Mouse (Mus musculus): ENCODE results near the gene Lamc3.
"Not testable (repeated sequence)": the region's sequence is repeated elsewhere in the genome, so short reads cannot be mapped to it uniquely, and the experiment has no call there.

The Lamc3 gene

DNA sequence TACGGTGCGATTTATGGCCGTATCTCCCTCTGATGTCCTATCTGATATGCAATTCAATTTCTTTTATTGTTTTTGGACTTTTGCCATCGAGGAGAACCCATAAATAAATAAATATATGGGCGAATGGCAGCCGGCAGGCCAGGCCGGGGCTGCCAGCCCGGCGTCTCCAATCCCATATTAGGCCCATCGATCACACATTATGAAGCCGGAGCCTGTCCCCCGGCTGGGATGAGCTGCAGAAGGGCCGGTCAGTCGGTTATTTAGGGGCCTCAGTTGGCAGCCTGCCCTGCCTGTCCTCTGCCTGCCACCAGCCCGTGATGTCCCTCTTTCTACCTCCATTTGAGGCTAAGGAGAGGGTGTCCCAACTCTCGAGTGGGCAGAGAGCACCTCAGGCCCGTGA lies 8.5 kb upstream of the Lamc3 start:
- DNase-seq = no peak

GRCm38 (mm10) chr2:31880868-31881267 lies 6.2 kb upstream of the Lamc3 start:
- DNase-seq = no peak

DNA sequence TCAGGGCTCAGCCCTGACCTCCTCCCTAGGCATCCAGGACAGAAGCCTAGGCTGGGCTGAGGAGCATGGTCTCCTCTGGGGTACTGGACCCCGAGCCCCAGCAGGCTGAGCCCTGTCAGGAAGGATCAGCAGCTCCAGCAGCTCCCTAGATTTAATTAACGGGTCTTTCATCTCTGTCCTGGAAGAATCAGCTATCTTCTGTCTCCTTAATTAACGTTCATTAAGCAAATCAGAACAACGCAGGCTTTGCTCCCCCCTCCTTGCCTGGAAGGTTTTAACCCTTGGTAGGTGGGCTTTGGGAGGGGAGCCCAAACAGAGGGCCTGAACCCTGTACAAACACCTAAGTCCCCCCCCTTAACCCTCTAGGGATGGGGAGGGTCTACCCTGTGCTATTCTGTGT lies 4.0 kb upstream of the Lamc3 start:
- no peak for DNase-seq

DNA sequence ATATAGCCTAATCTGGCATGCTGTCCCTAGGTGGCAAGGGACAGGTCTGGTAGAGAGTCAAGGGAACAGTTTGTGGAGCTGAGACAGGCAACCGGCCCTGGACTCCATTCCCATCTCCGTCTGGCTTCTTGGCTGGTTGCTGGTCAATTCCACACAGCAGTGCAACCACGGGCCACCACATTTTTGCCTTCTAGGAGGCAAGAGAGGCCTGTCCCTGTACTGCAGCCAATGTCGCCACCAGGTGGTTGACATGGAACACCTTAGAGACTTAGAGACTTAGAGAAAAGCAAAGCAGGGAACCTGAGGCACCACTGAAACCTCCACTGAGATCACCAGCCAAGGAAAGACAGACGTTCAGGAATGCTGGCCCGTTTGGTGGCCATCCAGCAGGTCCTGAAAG lies 2.3 kb upstream of the Lamc3 start:
- DNase-seq = no peak

- DNase-seq = peak; percentile 41 to 67
Measured at GRCm38 (mm10) chr2:31888871-31889270, 1.8 kb downstream of the Lamc3 start.

- no peak for DNase-seq
Measured at GRCm38 (mm10) chr2:31891219-31891618, 4.1 kb downstream of the Lamc3 start.

- no peak for DNase-seq
Measured at GRCm38 (mm10) chr2:31893110-31893669, 6.1 kb downstream of the Lamc3 start.

- DNase-seq = no peak
Measured at GRCm38 (mm10) chr2:31894221-31894870, 7.3 kb downstream of the Lamc3 start.

- no peak for DNase-seq
Measured at GRCm38 (mm10) chr2:31900932-31901331, 13.8 kb downstream of the Lamc3 start.

GRCm38 (mm10) chr2:31901659-31902362 lies 14.7 kb downstream of the Lamc3 start:
- DNase-seq = no peak

DNA sequence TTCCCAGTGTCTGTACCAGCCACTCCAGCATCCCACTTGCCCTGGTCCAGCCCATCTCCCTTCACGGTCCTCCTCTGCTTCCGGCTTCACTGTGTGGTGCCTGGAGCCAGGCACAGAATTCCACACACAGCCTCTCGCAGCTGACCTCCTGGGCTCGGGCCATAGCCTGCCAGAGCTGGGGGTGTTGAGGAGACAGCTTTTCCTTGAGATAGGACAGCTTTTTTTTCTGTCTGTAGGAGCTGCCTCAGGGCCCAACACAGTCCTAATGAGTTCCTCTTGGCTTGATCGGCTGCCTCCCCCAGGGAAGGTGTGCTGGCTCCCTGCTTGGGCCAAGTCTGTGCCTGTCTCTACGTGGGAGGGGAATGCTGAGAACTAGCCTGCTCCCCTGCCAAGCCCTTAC lies 17.0 kb downstream of the Lamc3 start:
- DNase-seq = no peak

- no peak for DNase-seq
Measured at GRCm38 (mm10) chr2:31904622-31905021, 17.5 kb downstream of the Lamc3 start.

- DNase-seq = no peak
Measured at GRCm38 (mm10) chr2:31905682-31906081, 18.6 kb downstream of the Lamc3 start.

- no peak for DNase-seq
Measured at GRCm38 (mm10) chr2:31906407-31906806, 19.3 kb downstream of the Lamc3 start.

DNA sequence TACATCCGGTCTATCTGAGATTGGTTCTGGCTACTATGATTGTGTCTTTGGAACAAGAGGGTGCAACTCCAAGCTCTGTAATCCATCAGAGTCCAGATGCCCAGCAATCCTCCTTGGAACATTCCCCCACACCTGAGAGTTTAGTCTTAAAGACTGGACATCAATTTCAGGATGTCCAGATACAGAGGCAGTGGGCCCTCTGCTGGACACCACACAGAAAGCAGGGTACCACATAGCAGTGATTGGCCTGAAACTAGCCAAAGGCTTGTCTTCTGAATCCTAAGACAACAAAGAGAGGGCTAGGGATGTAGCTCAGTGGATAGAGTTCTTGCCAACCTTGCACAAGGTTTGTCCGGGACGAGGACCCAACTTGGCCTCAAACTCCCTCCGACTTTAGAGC lies 25.5 kb downstream of the Lamc3 start:
- DNase-seq = no peak

DNA sequence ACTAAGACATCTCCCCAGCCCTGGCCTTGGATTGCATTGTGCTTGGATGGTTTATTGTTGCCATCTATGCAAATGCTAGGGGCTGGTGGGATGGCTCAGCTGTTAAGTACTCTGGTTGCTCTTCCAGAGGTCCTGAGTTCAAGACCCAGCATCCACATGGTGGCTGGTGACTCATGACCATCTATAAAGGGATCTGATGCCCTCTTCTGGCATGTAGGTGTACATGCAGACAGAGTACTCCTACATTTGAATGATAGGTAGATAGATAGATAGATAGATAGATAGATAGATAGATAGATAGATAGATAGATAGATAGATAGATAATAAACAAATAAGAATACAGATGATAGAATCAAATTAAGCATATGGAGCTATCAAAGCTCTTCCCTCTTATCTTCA lies 27.1 kb downstream of the Lamc3 start:
- not testable (repeated sequence) for DNase-seq

GRCm38 (mm10) chr2:31915112-31915511 lies 28.0 kb downstream of the Lamc3 start:
- peak; percentile 55 to 61 for DNase-seq

DNA sequence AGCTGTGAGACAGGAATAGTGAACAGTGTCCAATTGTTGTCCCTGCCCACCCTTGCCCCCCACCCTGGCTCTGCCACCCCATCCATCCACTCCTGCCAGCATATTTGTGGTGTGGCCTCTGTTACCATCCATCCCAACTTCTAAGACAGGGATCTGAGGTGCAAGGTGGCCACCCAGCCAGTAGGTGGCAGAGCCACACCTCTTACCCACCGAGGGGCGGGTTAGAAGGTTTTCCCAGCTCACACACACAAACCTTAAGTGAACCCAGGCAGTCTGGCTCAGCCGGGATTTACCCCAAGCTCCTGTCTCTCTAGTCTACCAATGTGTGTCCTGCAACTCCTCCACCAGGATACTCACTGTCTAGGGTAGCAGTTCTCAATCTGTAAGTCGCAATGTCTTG lies 30.5 kb downstream of the Lamc3 start:
- no peak for DNase-seq

DNA sequence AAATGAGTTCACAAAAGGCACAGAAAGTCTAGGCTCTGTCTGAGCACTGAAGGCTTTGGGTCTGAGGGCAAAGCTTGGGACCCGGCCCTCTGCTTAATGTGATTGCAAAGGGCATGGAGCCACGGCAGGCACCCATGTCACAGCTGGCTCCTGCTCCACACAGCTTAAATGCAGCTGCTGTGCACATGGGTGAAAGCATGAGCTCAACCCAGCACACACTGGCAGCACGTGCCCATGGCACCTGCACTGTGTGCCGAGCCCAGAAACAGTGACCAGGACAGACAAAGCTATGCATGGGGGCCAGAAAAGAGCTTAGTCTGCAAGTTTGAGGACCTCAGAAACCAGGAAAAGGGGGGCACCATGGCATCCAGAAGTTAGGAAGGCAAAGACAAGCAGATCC lies 36.6 kb downstream of the Lamc3 start:
- no peak for DNase-seq

DNA sequence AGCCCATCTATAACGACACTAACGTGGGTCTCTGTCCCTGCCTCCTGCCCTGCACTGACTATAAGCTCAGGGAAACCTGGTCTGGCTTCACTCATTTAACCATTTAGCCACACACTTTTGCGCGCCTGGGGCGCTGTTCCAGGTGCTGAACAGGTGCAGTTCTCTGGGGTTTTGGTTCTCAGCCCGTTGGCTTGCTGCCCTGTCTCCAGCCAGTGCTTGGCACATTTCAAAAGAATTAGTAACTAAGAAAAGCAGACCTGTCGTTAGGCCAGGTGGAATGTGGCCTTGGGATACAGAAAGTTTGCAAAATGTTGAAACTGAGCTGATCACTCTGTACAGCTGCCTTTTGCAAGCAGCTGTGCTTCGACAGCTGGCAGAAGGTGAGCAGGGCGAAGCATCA lies 37.7 kb downstream of the Lamc3 start:
- DNase-seq = peak; percentile 36 to 44

GRCm38 (mm10) chr2:31925936-31926335 lies 38.8 kb downstream of the Lamc3 start:
- no peak for DNase-seq

DNA sequence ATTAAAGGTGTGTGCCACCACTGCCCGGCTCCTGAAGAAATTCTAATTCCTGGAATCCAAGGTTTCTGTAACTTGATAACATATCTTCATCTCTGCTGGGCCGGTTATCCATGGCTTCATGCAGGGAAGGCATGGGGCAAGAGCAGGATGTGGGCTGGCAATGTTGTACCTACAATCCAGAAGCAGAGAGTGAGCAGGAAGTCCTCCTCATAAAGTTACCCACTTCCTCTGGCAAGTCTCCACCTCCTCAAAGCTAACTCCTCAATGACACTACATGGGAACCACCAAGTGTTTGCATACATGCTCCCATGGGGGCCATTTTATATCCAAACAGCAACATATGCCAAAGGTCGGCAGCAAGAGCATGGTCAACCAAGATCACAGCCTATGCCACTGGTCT lies 42.6 kb downstream of the Lamc3 start:
- no peak for DNase-seq

GRCm38 (mm10) chr2:31934551-31934950 lies 47.5 kb downstream of the Lamc3 start:
- no peak for DNase-seq

- no peak for DNase-seq
Measured at GRCm38 (mm10) chr2:31935054-31935453, 48.0 kb downstream of the Lamc3 start.
